ENCODE assay signal across 10 mouse cellular contexts in the genomic region with DNA sequence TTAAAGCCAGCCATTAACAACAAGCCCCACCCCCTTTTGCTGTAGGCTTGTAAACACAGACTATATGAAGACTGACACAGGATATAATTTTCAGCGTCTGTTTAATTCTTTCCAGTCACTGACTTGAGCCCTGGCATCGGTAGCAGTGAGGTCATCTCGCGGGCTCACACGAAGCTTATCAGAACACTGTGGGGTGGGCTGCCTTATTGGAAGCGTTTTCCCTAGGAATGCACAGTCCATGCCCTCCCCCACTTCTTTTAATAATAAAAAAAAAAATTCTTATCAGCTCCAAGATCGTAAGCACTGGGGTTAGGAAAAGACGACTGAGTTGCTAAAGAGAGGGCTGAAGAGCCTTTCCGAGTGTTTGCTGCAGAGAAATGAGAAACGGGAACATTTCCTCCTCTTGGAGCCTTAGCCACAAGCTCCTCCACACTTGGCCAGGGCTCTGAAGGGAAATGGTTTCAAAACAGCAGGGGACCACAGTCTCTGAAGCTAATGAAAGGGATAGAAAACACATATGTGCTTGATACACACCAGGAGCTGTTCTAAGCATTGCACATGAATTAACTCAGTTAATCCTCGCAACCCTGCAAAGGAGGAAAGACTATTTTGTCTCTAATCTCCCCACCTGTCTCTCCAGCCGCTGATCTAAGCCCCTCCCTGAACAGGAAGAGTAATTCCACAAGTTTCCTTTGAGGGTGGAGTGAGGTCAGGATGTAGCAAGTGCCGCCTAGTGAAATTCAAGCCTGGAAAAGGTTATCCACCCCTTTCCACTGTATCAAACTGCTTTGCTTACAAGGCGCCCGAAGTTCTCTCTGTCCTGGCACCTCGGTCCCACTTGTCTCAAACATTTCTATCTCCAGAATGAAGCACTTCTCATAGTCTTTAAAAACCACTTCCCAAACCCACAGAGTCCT. TPM values are rescaled to one million over a fixed set of nuclear protein-coding genes. Genes with fewer than 3 reads are reported as not detected.
DNase-seq lines count a peak whose midpoint lies in the region; ATAC-seq and TF ChIP-seq lines count a peak whose summit lies in the region.
"Had no signal": no experiment of that assay in that cellular context is flagged by ENCODE, and none has a peak within 500 bp of the region (broad histone marks: within the 10 kb centered on the region; RNA-seq: fewer than 3 reads in every experiment).

No protein-coding gene starts in this region.

- ATAC-seq in embryonic facial prominence, embryonic 15.5 days (ENCODE audit: insufficient number of reproducible peaks, low FRiP score, low TSS enrichment, low read depth), result peak; percentile 69
- peak; percentile 57; the same call in 1 of the 2 replicates for ATAC-seq in hindbrain, postnatal 0 days
- peak; percentile 24; the same call in 1 of the 2 replicates for ATAC-seq in midbrain, embryonic 13.5 days
- ATAC-seq: CD4-positive, CD25-positive, alpha-beta regulatory T cell, adult 4 months had no signal

- TF ChIP-seq POLR2A in thymus, adult 2 months (IDR thresholded peaks at IDR 0.05; ENCODE audit: control insufficient read depth, extremely low read depth, insufficient read depth, low read length, poor library complexity), result no peak

- peak overlapping the region; percentile 58 for H3K4me3 ChIP-seq in gastrocnemius, adult 2 months
- no peak overlapping the region for H3K4me3 ChIP-seq in embryonic facial prominence, embryonic 15.5 days (replicated peaks)
- no peak overlapping the region for H3K4me3 ChIP-seq in hindbrain, postnatal 0 days (ENCODE audit: low read length)
- no peak overlapping the region for H3K4me3 ChIP-seq in midbrain, embryonic 13.5 days (replicated peaks)
- H3K4me3 ChIP-seq in thymus, adult 2 months (ENCODE audit: control insufficient read depth, insufficient read depth, low read length), result no peak overlapping the region
- H3K4me3 ChIP-seq: liver, embryonic 13.5 days had no signal

- peak overlapping the region; percentile 71 for H3K27ac ChIP-seq in gastrocnemius, adult 2 months
- peak overlapping the region; percentile 77 for H3K27ac ChIP-seq in embryonic facial prominence, embryonic 15.5 days (replicated peaks)
- 0 out of 2 replicates have a peak overlapping the region, but pooled peaks have one; percentile 36 for H3K27ac ChIP-seq in hindbrain, postnatal 0 days
- peak overlapping the region; percentile 25; the same call in 1 of the 2 replicates for H3K27ac ChIP-seq in midbrain, embryonic 13.5 days
- H3K27ac ChIP-seq in thymus, adult 2 months (ENCODE audit: control insufficient read depth, insufficient read depth, low read length), result no peak overlapping the region
- H3K27ac ChIP-seq: liver, embryonic 13.5 days had no signal

- DNase-seq in gastrocnemius, adult 2 months, result no peak
- no peak for DNase-seq in gastrocnemius, postnatal 36 days
- DNase-seq in hindbrain, postnatal 0 days (ENCODE audit: low spot score), result peak; percentile 65
- no peak for DNase-seq in right cerebral cortex, adult 18-20 months
- DNase-seq in gastrocnemius, adult 8-10 months (ENCODE audit: low spot score in 2 of 2), result no peak
- DNase-seq in thymus, adult 2 months, result no peak
- DNase-seq: liver, embryonic 13.5 days had no signal

- peak overlapping the region; percentile 21; the same call in 1 of the 2 replicates for H3K4me2 ChIP-seq in embryonic facial prominence, embryonic 15.5 days (replicated peaks)
- peak overlapping the region; percentile 33; the same call in 1 of the 2 replicates for H3K4me2 ChIP-seq in hindbrain, postnatal 0 days (ENCODE audit: low read depth, low read length)
- H3K4me2 ChIP-seq in midbrain, embryonic 13.5 days (replicated peaks), result peak overlapping the region; percentile 17; the same call in 1 of the 2 replicates
- H3K4me2 ChIP-seq: liver, embryonic 13.5 days had no signal

- H3K36me3 ChIP-seq in embryonic facial prominence, embryonic 15.5 days, result no peaks in the 10 kb centered on the region
- H3K36me3 ChIP-seq in hindbrain, postnatal 0 days (ENCODE audit: insufficient read depth, low read length), result no peaks in the 10 kb centered on the region
- no peaks in the 10 kb centered on the region for H3K36me3 ChIP-seq in midbrain, embryonic 13.5 days
- H3K36me3 ChIP-seq in thymus, adult 2 months (ENCODE audit: control insufficient read depth, insufficient read depth, low read length), result no peaks in the 10 kb centered on the region
- H3K36me3 ChIP-seq: liver, embryonic 13.5 days had no signal

- TF ChIP-seq CTCF in gastrocnemius, adult 2 months (IDR thresholded peaks at IDR 0.05), result no peak
- TF ChIP-seq CTCF in hindbrain, postnatal 0 days (IDR thresholded peaks at IDR 0.05; ENCODE audit: low read depth), result no peak
- TF ChIP-seq CTCF in thymus, adult 2 months (IDR thresholded peaks at IDR 0.05; ENCODE audit: borderline replicate concordance, control insufficient read depth, extremely low read depth, insufficient read depth, low read length, poor library complexity), result no peak

- H3K9ac ChIP-seq in embryonic facial prominence, embryonic 15.5 days, result no peak overlapping the region
- no peak overlapping the region for H3K9ac ChIP-seq in hindbrain, postnatal 0 days (replicated peaks; ENCODE audit: low read length)
- H3K9ac ChIP-seq in midbrain, embryonic 13.5 days (replicated peaks), result no peak overlapping the region
- H3K9ac ChIP-seq: liver, embryonic 13.5 days had no signal

- no peaks in the 10 kb centered on the region for H3K9me3 ChIP-seq in embryonic facial prominence, embryonic 15.5 days (replicated peaks)
- no peaks in the 10 kb centered on the region for H3K9me3 ChIP-seq in hindbrain, postnatal 0 days (ENCODE audit: low read length)
- H3K9me3 ChIP-seq in midbrain, embryonic 13.5 days, result no peaks in the 10 kb centered on the region
- H3K9me3 ChIP-seq: liver, embryonic 13.5 days had no signal

- 11% methylated on average over 16 of the region's 16 CpGs for WGBS in embryonic facial prominence, embryonic 15.5 days
- 38% methylated on average over 16 of the region's 16 CpGs for WGBS in hindbrain, postnatal 0 days
- 30% methylated on average over 16 of the region's 16 CpGs for WGBS in midbrain, embryonic 13.5 days
- WGBS in thymus, adult 2 months, result 33% methylated on average over 16 of the region's 16 CpGs

- intact Hi-C loops in gastrocnemius, adult 2 months (cut with DNase I), result no loop called here
- intact Hi-C loops in gastrocnemius, postnatal 36 days (cut with DNase I), result no loop called here

- no peaks in the 10 kb centered on the region for H3K27me3 ChIP-seq in embryonic facial prominence, embryonic 15.5 days
- no peaks in the 10 kb centered on the region for H3K27me3 ChIP-seq in hindbrain, postnatal 0 days (ENCODE audit: insufficient read depth, low read length)
- no peaks in the 10 kb centered on the region for H3K27me3 ChIP-seq in midbrain, embryonic 13.5 days
- H3K27me3 ChIP-seq in thymus, adult 2 months (ENCODE audit: control insufficient read depth, insufficient read depth, low read length), result no peaks in the 10 kb centered on the region
- H3K27me3 ChIP-seq: liver, embryonic 13.5 days had no signal

- H3K4me1 ChIP-seq in embryonic facial prominence, embryonic 15.5 days, result peaks cover 33% of the 10 kb centered on the region
- H3K4me1 ChIP-seq in hindbrain, postnatal 0 days (ENCODE audit: insufficient read depth, low read length), result peaks cover 11% of the 10 kb centered on the region
- peaks cover 29% of the 10 kb centered on the region for H3K4me1 ChIP-seq in midbrain, embryonic 13.5 days (replicated peaks)
- no peaks in the 10 kb centered on the region for H3K4me1 ChIP-seq in thymus, adult 2 months (replicated peaks; ENCODE audit: control insufficient read depth, insufficient read depth, low read length)
- H3K4me1 ChIP-seq: liver, embryonic 13.5 days had no signal

RNA-seq across cellular contexts. Expression of gene Tspan11, which starts 33.4 kb away (rescaled TPM):
- total RNA-seq in gastrocnemius, adult 2 months (2021), result 1 to 10 TPM in 1 of 2 experiments, under 1 TPM in 1; 0.74 to 1.0 TPM
- total RNA-seq in gastrocnemius, postnatal 36 days (2021), result 1 to 10 TPM in 1 of 2 experiments, under 1 TPM in 1; 0.77 to 2.8 TPM
- polyA plus RNA-seq in embryonic facial prominence, embryonic 15.5 days (2015; fragmentation: Nextera tagmentation; extraction: Ambion mirVana), result 29.6 and 37.8 TPM in 2 replicates
- total RNA-seq in hindbrain, postnatal 0 days (2014; rRNA removed), result 3.5 and 5.6 TPM in 2 replicates
- 3.6 and 4.4 TPM in 2 replicates for polyA plus RNA-seq in hindbrain, postnatal 0 days (2015; fragmentation: Nextera tagmentation; extraction: Ambion mirVana)
- polyA plus RNA-seq in midbrain, embryonic 13.5 days (2015; fragmentation: Nextera tagmentation; extraction: Ambion mirVana), result 13.9 and 14.6 TPM in 2 replicates
- total RNA-seq in gastrocnemius, adult 8-10 months (2022), result 1 to 10 TPM in 2 of 4 experiments, under 1 TPM in 2; 0.24 to 1.5 (median 0.68) TPM
- polyA plus RNA-seq in thymus, adult 2 months (2012; rRNA removed), result 1.4 and 2.4 TPM in 2 replicates
- polyA plus RNA-seq: CD4-positive, CD25-positive, alpha-beta regulatory T cell, adult 4 months had no signal
